Mouse (Mus musculus) heart, adult 11 months (tissue): Measurements from ENCODE around the gene Xpo6.
A peak's percentile ranks its signal among the peaks of the same experiment; 100 is the strongest.

Experiments used
- DNase-seq: peaks from one replicate; pipeline ENCODE4 v3.0.0; 2022

Gene Xpo6

GRCm38 (mm10) chr7:126121533-126121932 is 78.8 kb downstream of the Xpo6 start:
- no peak for DNase-seq

- no peak for DNase-seq
Observed at GRCm38 (mm10) chr7:126119819-126120218, 80.5 kb downstream of the Xpo6 start.

- no peak for DNase-seq
Observed at GRCm38 (mm10) chr7:126113263-126113662, 87.0 kb downstream of the Xpo6 start.

- DNase-seq = no peak
Observed at GRCm38 (mm10) chr7:126111230-126111629, 89.1 kb downstream of the Xpo6 start.

GRCm38 (mm10) chr7:126109898-126110297 is 90.4 kb downstream of the Xpo6 start:
- DNase-seq = no peak

- no peak for DNase-seq
Observed at GRCm38 (mm10) chr7:126100440-126100839, 99.9 kb downstream of the Xpo6 start.

GRCm38 (mm10) chr7:126099835-126100234 is 100.5 kb downstream of the Xpo6 start:
- no peak for DNase-seq

- no peak for DNase-seq
Observed at GRCm38 (mm10) chr7:126099163-126099775, 101.0 kb downstream of the Xpo6 start.

- DNase-seq = no peak
Observed at GRCm38 (mm10) chr7:126097219-126097915, 102.9 kb downstream of the Xpo6 start.

- DNase-seq = peak; percentile 96
Observed at GRCm38 (mm10) chr7:126096596-126096995, 103.7 kb downstream of the Xpo6 start.

- DNase-seq = no peak
Observed at GRCm38 (mm10) chr7:126094738-126095137, 105.6 kb downstream of the Xpo6 start.

GRCm38 (mm10) chr7:126093162-126093561 is 107.1 kb downstream of the Xpo6 start:
- no peak for DNase-seq

GRCm38 (mm10) chr7:126089782-126090181 is 110.5 kb downstream of the Xpo6 start:
- DNase-seq = no peak

GRCm38 (mm10) chr7:126088155-126088554 is 112.1 kb downstream of the Xpo6 start:
- no peak for DNase-seq

GRCm38 (mm10) chr7:126087602-126088001 is 112.7 kb downstream of the Xpo6 start:
- DNase-seq = no peak

GRCm38 (mm10) chr7:126086321-126086741 is 114.0 kb downstream of the Xpo6 start:
- DNase-seq = no peak

- DNase-seq = no peak
Observed at GRCm38 (mm10) chr7:126085154-126085553, 115.1 kb downstream of the Xpo6 start.

- DNase-seq = no peak
Observed at GRCm38 (mm10) chr7:126083980-126084348, 116.3 kb downstream of the Xpo6 start.

GRCm38 (mm10) chr7:126083341-126083979 is 116.8 kb downstream of the Xpo6 start:
- no peak for DNase-seq

GRCm38 (mm10) chr7:126082286-126082741 is 118.0 kb downstream of the Xpo6 start, which contains the start of gene Gsg1l:
Gene Gsg1l (minus strand): TSS chr7:126082411.
- no peak for DNase-seq

- no peak for DNase-seq
Observed at GRCm38 (mm10) chr7:126081727-126082285, 118.5 kb downstream of the Xpo6 start.

- DNase-seq = no peak
Observed at GRCm38 (mm10) chr7:126080949-126081654, 119.2 kb downstream of the Xpo6 start.

GRCm38 (mm10) chr7:126076935-126077334 is 123.4 kb downstream of the Xpo6 start:
- no peak for DNase-seq
